Mouse (Mus musculus) layer of hippocampus, adult 9-10 months (tissue): ENCODE results near the gene Mios.
A peak's percentile ranks its signal among the peaks of the same experiment; 100 is the strongest.

Experiments
- DNase-seq: peaks from one replicate; pipeline ENCODE4 v3.0.0; 2022; ENCODE audit warnings: low spot score

Gene Mios

GRCm38 (mm10) chr6:8209047-8209865 is at the start of gene Mios:
Gene Mios (plus strand): TSS chr6:8209222.
- peak; percentile 35 for DNase-seq

GRCm38 (mm10) chr6:8160001-8160400 is 49.0 kb upstream of the Mios start:
- DNase-seq = no peak

GRCm38 (mm10) chr6:8164741-8165140 is 44.3 kb upstream of the Mios start:
- no peak for DNase-seq

- DNase-seq = no peak
Observed at GRCm38 (mm10) chr6:8172101-8172500, 36.9 kb upstream of the Mios start.

GRCm38 (mm10) chr6:8174062-8174461 is 35.0 kb upstream of the Mios start:
- no peak for DNase-seq

GRCm38 (mm10) chr6:8175346-8175745 is 33.7 kb upstream of the Mios start:
- no peak for DNase-seq

GRCm38 (mm10) chr6:8176116-8176515 is 32.9 kb upstream of the Mios start:
- no peak for DNase-seq

- no peak for DNase-seq
Observed at GRCm38 (mm10) chr6:8178397-8178941, 30.6 kb upstream of the Mios start.

- no peak for DNase-seq
Observed at GRCm38 (mm10) chr6:8188599-8189233, 20.3 kb upstream of the Mios start.

- no peak for DNase-seq
Observed at GRCm38 (mm10) chr6:8189917-8190316, 19.1 kb upstream of the Mios start.

GRCm38 (mm10) chr6:8192517-8192916 is 16.5 kb upstream of the Mios start, which contains the start of gene Col28a1:
Gene Col28a1 (minus strand): TSS chr6:8192617.
- no peak for DNase-seq

GRCm38 (mm10) chr6:8209866-8210186 is 804 bp downstream of the Mios start:
- DNase-seq = no peak

- no peak for DNase-seq
Observed at GRCm38 (mm10) chr6:8210661-8211060, 1.6 kb downstream of the Mios start.

GRCm38 (mm10) chr6:8227035-8227434 is 18.0 kb downstream of the Mios start:
- DNase-seq = peak; percentile 26

GRCm38 (mm10) chr6:8228596-8228995 is 19.6 kb downstream of the Mios start:
- DNase-seq = no peak

GRCm38 (mm10) chr6:8258316-8258715 is 49.3 kb downstream of the Mios start:
- DNase-seq = no peak

GRCm38 (mm10) chr6:8259004-8259666 is 50.1 kb downstream of the Mios start, which contains the start of the genes Rpa3, Umad1 and Gm45062:
Gene Rpa3 (minus strand): TSS chr6:8259173.
Gene Umad1 (plus strand): TSS chr6:8259288.
Gene Gm45062 (plus strand): TSS chr6:8259450.
- DNase-seq = peak; percentile 98

GRCm38 (mm10) chr6:8259667-8260044 is 50.6 kb downstream of the Mios start:
- peak; percentile 29 for DNase-seq

- DNase-seq = no peak
Observed at GRCm38 (mm10) chr6:8271047-8271446, 62.0 kb downstream of the Mios start.

- DNase-seq = no peak
Observed at GRCm38 (mm10) chr6:8274387-8275054, 65.5 kb downstream of the Mios start.

- DNase-seq = peak; percentile 70
Observed at GRCm38 (mm10) chr6:8275098-8275497, 66.1 kb downstream of the Mios start.

- no peak for DNase-seq
Observed at GRCm38 (mm10) chr6:8276431-8276830, 67.4 kb downstream of the Mios start.
